Mouse (Mus musculus) neural tube, embryonic 11.5 days (tissue): Measurements from ENCODE around the gene Gm11595. TPM values are rescaled to one million over a fixed set of nuclear protein-coding genes. Genes with fewer than 3 reads are reported as not detected.

ENCODE experiments used
- ATAC-seq: fragments of 200-750 bp; cut with Nextera tagmentation; 2 replicates; pipeline ENCODE4 v1.8.0; 2017; ENCODE audit warnings: moderate number of reproducible peaks, mild to moderate bottlenecking, moderate TSS enrichment, moderate library complexity; ENCODE audit not compliant: insufficient read depth, low FRiP score, low TSS enrichment
- DNase-seq: peaks from one replicate; pipeline ENCODE4 v3.0.0-alpha.2; 2015; ENCODE audit warnings: low spot score
- H3K27ac ChIP-seq: fragments of 300-500 bp; sonication (generic); 2 replicates; pipeline ENCODE4 v1.5.1; 2014; ENCODE audit warnings: low read depth, mild to moderate bottlenecking, low read length
- H3K27me3 ChIP-seq: fragments of 300-500 bp; sonication (generic); 2 replicates; pipeline ENCODE4 v1.6.1; 2014; ENCODE audit warnings: mild to moderate bottlenecking, low read length, mixed read lengths; ENCODE audit not compliant: control insufficient read depth, insufficient read depth
- H3K36me3 ChIP-seq: fragments of 300-500 bp; sonication (generic); 2 replicates; pipeline ENCODE4 v1.6.1; 2014; ENCODE audit warnings: mild to moderate bottlenecking, low read length, moderate library complexity, mixed read lengths; ENCODE audit not compliant: control insufficient read depth, insufficient read depth
- H3K4me1 ChIP-seq: fragments of 300-500 bp; sonication (generic); 2 replicates; pipeline ENCODE4 v1.6.1; 2014; ENCODE audit warnings: low read length, mixed read lengths; ENCODE audit not compliant: control insufficient read depth, insufficient read depth
- H3K4me2 ChIP-seq: fragments of 300-500 bp; sonication (generic); 2 replicates; pipeline ENCODE4 v1.6.1; 2014; ENCODE audit warnings: low read depth, mild to moderate bottlenecking, moderate library complexity
- H3K4me3 ChIP-seq: fragments of 300-500 bp; sonication (generic); 2 replicates; pipeline ENCODE4 v1.5.1; 2014; ENCODE audit warnings: low read depth, low read length
- H3K9ac ChIP-seq: fragments of 300-500 bp; sonication (generic); 2 replicates; pipeline ENCODE4 v1.6.1; 2014; ENCODE audit warnings: mild to moderate bottlenecking, low read length
- H3K9me3 ChIP-seq: fragments of 300-500 bp; sonication (generic); 2 replicates; pipeline ENCODE4 v1.6.1; 2016; ENCODE audit warnings: low read length; ENCODE audit not compliant: control insufficient read depth
- WGBS: fragments of 180-500 bp; shearing (Covaris S2); extraction: QIAGEN DNeasy Blood & Tissue Kit; methylation state at CpG from one replicate; pipeline ENCODE4 v1.1.7; 2014; 5-methylcytosine and 5-hydroxymethylcytosine counted together
- polyA plus RNA-seq: library from polyadenylated mRNA; unstranded; fragments of >200 nt; fragmentation: Nextera tagmentation; extraction: Ambion mirVana; gene quantifications from 2 replicates; pipeline ENCODE4 v1.2.1, GENCODE M21; 2014

Gene Gm11595
- polyA plus RNA-seq, 1 experiment from 2014 or later, result not detected

GRCm38 (mm10) chr11:99768410-99768809, 4.3 kb downstream of the Gm11595 start:
- no peaks in the 10 kb centered on the region for H3K9me3 ChIP-seq
- H3K4me3 ChIP-seq, result no peak overlapping the region
- ATAC-seq, result no peak
- no peak for DNase-seq
- no peak overlapping the region for H3K9ac ChIP-seq
- H3K27ac ChIP-seq, result no peak overlapping the region
- H3K27me3 ChIP-seq, result no peaks in the 10 kb centered on the region
- WGBS, result 81% methylated on average over 2 of the region's 2 CpGs
- H3K4me1 ChIP-seq, result no peaks in the 10 kb centered on the region
- no peaks in the 10 kb centered on the region for H3K36me3 ChIP-seq
- H3K4me2 ChIP-seq, result no peak overlapping the region

GRCm38 (mm10) chr11:99758877-99759276, 13.8 kb downstream of the Gm11595 start:
- Histone ChIP-seq H3K4me3 (no peak overlapping the region), H3K27me3 (no peaks in the 10 kb centered on the region), H3K27ac (no peak overlapping the region), H3K4me2 (no peak overlapping the region), H3K4me1 (no peaks in the 10 kb centered on the region), H3K9ac (no peak overlapping the region), H3K36me3 (no peaks in the 10 kb centered on the region), H3K9me3 (no peaks in the 10 kb centered on the region)
- no peak for ATAC-seq
- WGBS, result 92% methylated on average over 1 of the region's 1 CpGs
- DNase-seq, result no peak

DNA sequence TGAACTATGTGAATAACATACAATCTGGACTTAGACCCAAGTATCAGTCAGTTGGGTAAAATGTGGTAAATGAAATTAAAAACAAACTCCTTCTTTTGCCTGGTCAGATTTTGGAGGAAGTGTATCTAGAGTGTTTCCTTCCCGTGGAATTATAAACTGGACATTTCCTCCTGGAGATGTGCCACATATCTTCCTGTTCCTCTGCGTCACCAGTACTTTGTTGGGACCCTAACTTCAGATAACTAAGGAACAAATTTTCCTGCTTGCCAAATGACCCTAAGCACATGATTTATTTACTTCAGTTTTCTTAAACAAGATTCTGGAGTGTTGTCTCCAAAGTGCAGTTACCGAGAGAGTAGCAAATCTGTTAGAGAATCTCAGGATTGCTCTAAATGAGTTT, 28.7 kb downstream of the Gm11595 start:
- DNase-seq (no peak), ATAC-seq (no peak)
- no peaks in the 10 kb centered on the region for H3K27me3 ChIP-seq
- H3K4me2 ChIP-seq, result no peak overlapping the region
- 90% methylated on average over 3 of the region's 3 CpGs for WGBS
- H3K27ac ChIP-seq, result no peak overlapping the region
- no peaks in the 10 kb centered on the region for H3K4me1 ChIP-seq
- no peak overlapping the region for H3K9ac ChIP-seq
- H3K9me3 ChIP-seq, result no peaks in the 10 kb centered on the region
- H3K4me3 ChIP-seq, result no peak overlapping the region
- H3K36me3 ChIP-seq, result no peaks in the 10 kb centered on the region

GRCm38 (mm10) chr11:99734190-99734589, 38.5 kb downstream of the Gm11595 start, which contains the start of gene Gm14180:
Gene Gm14180, minus strand, starts transcription at chr11:99734290.
- DNase-seq, result no peak
- Histone ChIP-seq H3K4me1 (no peaks in the 10 kb centered on the region), H3K36me3 (no peaks in the 10 kb centered on the region), H3K9ac (no peak within 1 kb of the TSS), H3K27ac (no peak within 1 kb of the TSS), H3K4me3 (no peak within 1 kb of the TSS), H3K4me2 (no peak within 1 kb of the TSS), H3K27me3 (no peaks in the 10 kb centered on the region), H3K9me3 (no peaks in the 10 kb centered on the region)
- 77% methylated on average over 2 of the region's 2 CpGs for WGBS
- no peak for ATAC-seq

- ATAC-seq, result no peak
- H3K9ac ChIP-seq, result no peak overlapping the region
- H3K4me2 ChIP-seq, result no peak overlapping the region
- H3K9me3 ChIP-seq, result no peaks in the 10 kb centered on the region
- H3K4me3 ChIP-seq, result no peak overlapping the region
- no peaks in the 10 kb centered on the region for H3K36me3 ChIP-seq
- no peaks in the 10 kb centered on the region for H3K4me1 ChIP-seq
- no peak overlapping the region for H3K27ac ChIP-seq
- DNase-seq, result no peak
- 77% methylated on average over 2 of the region's 2 CpGs for WGBS
- no peaks in the 10 kb centered on the region for H3K27me3 ChIP-seq
Measured at GRCm38 (mm10) chr11:99724061-99724460, 48.7 kb downstream of the Gm11595 start.

Other genes starting within 250 kb of the Gm11595 start
- not detected in 2 replicates for gene Krt40, start 229.8 kb downstream of the Gm11595 start, polyA plus RNA-seq
- gene Krtap3-3, start 222.0 kb downstream of the Gm11595 start, polyA plus RNA-seq, result not detected in 2 replicates
- gene Krtap3-2, start 216.1 kb downstream of the Gm11595 start, polyA plus RNA-seq, result not detected in 2 replicates
- not detected in 2 replicates for gene Gm11939, start 213.4 kb downstream of the Gm11595 start, polyA plus RNA-seq
- gene Krtap3-1, start 206.3 kb downstream of the Gm11595 start, polyA plus RNA-seq, result not detected in 2 replicates
- not detected in 2 replicates for gene Krtap1-5, start 191.9 kb downstream of the Gm11595 start, polyA plus RNA-seq
- not detected in 2 replicates for gene Krtap1-4, start 189.3 kb downstream of the Gm11595 start, polyA plus RNA-seq
- gene Krtap1-3, start 181.6 kb downstream of the Gm11595 start, polyA plus RNA-seq, result not detected in 2 replicates
- not detected in 2 replicates for gene Krtap9-3, start 174.8 kb downstream of the Gm11595 start, polyA plus RNA-seq
- not detected in 2 replicates for gene Gm11938, start 169.6 kb downstream of the Gm11595 start, polyA plus RNA-seq
- not detected in 2 replicates for gene Gm11937, start 162.7 kb downstream of the Gm11595 start, polyA plus RNA-seq
- not detected in 2 replicates for gene Krtap2-4, start 158.1 kb downstream of the Gm11595 start, polyA plus RNA-seq
- not detected in 2 replicates for gene Gm11562, start 152.5 kb downstream of the Gm11595 start, polyA plus RNA-seq
- not detected in 2 replicates for gene Krtap4-1, start 144.7 kb downstream of the Gm11595 start, polyA plus RNA-seq
- not detected in 2 replicates for gene Krtap4-2, start 137.8 kb downstream of the Gm11595 start, polyA plus RNA-seq
- not detected in 2 replicates for gene Krtap4-7, start 128.8 kb downstream of the Gm11595 start, polyA plus RNA-seq
- not detected in 2 replicates for gene Gm11555, start 122.7 kb downstream of the Gm11595 start, polyA plus RNA-seq
- gene Gm11563, start 114.0 kb downstream of the Gm11595 start, polyA plus RNA-seq, result not detected in 2 replicates
- gene Krtap4-6, start 107.0 kb downstream of the Gm11595 start, polyA plus RNA-seq, result not detected in 2 replicates
- not detected in 2 replicates for gene Gm14190, start 82.2 kb downstream of the Gm11595 start, polyA plus RNA-seq
- not detected in 2 replicates for gene Gm14180, start 38.6 kb downstream of the Gm11595 start, polyA plus RNA-seq
- not detected in 2 replicates for gene Krtap4-8, start 7.8 kb upstream of the Gm11595 start, polyA plus RNA-seq
- gene Krtap4-9, start 12.3 kb upstream of the Gm11595 start, polyA plus RNA-seq, result not detected in 2 replicates
- gene Gm11596, start 20.6 kb upstream of the Gm11595 start, polyA plus RNA-seq, result not detected in 2 replicates
- not detected in 2 replicates for gene Gm11569, start 26.0 kb upstream of the Gm11595 start, polyA plus RNA-seq
- gene Gm11554, start 31.5 kb upstream of the Gm11595 start, polyA plus RNA-seq, result not detected in 2 replicates
- not detected in 2 replicates for gene Krtap4-13, start 37.0 kb upstream of the Gm11595 start, polyA plus RNA-seq
- gene Gm11564, start 42.8 kb upstream of the Gm11595 start, polyA plus RNA-seq, result not detected in 2 replicates
- not detected in 2 replicates for gene 2300003K06Rik, start 65.2 kb upstream of the Gm11595 start, polyA plus RNA-seq
- gene Krtap4-16, start 78.7 kb upstream of the Gm11595 start, polyA plus RNA-seq, result not detected in 2 replicates
- not detected in 2 replicates for gene Gm11568, start 85.0 kb upstream of the Gm11595 start, polyA plus RNA-seq
- not detected in 2 replicates for gene Gm11559, start 91.6 kb upstream of the Gm11595 start, polyA plus RNA-seq
- not detected in 2 replicates for gene Krtap9-1, start 100.5 kb upstream of the Gm11595 start, polyA plus RNA-seq
- 0.23 TPM in 1 of 2 replicates, not detected in the other for gene Gm11567, start 106.3 kb upstream of the Gm11595 start, polyA plus RNA-seq
- not detected in 2 replicates for gene Krtap31-1, start 135.0 kb upstream of the Gm11595 start, polyA plus RNA-seq
- gene Gm11565, start 141.8 kb upstream of the Gm11595 start, polyA plus RNA-seq, result not detected in 2 replicates
- gene Krtap31-2, start 163.4 kb upstream of the Gm11595 start, polyA plus RNA-seq, result not detected in 2 replicates
- gene Krtap9-5, start 175.6 kb upstream of the Gm11595 start, polyA plus RNA-seq, result not detected in 2 replicates
- not detected in 2 replicates for gene Krtap29-1, start 206.1 kb upstream of the Gm11595 start, polyA plus RNA-seq
- gene Krtap16-1, start 213.7 kb upstream of the Gm11595 start, polyA plus RNA-seq, result 0.20 TPM in 1 of 2 replicates, not detected in the other
- not detected in 2 replicates for gene Krtap17-1, start 221.1 kb upstream of the Gm11595 start, polyA plus RNA-seq
- gene Krt33a, start 243.3 kb upstream of the Gm11595 start, polyA plus RNA-seq, result not detected in 2 replicates